Mouse (Mus musculus): ENCODE measurements around the gene Akap5. TPM values are rescaled to one million over a fixed set of nuclear protein-coding genes. Genes with fewer than 3 reads are reported as not detected.

Gene Akap5
- polyA plus RNA-seq, 1 experiment from 2014 or later: 1.1 TPM

- Histone ChIP-seq H3K9ac (no peak overlapping the region), H3K36me3 (peaks cover 57% of the 10 kb centered on the region), H3K27me3 (no peaks in the 10 kb centered on the region), H3K4me2 (no peak overlapping the region), H3K27ac (no peak overlapping the region), H3K9me3 (no peaks in the 10 kb centered on the region), H3K4me3 (no peak overlapping the region), H3K4me1 (peaks cover 6% of the 10 kb centered on the region; the same call in 1 of the 2 replicates)
- 93% methylated on average over 9 of the region's 9 CpGs for WGBS
- ATAC-seq (ENCODE audit: insufficient number of reproducible peaks, insufficient read depth, low FRiP score, low TSS enrichment, low read depth): no peak
Measured at GRCm38 (mm10) chr12:76311227-76311626, 13.5 kb upstream of the Akap5 start.

GRCm38 (mm10) chr12:76311951-76312350 lies 12.7 kb upstream of the Akap5 start:
- no peak overlapping the region for H3K4me3 ChIP-seq
- no peaks in the 10 kb centered on the region for H3K27me3 ChIP-seq
- H3K27ac ChIP-seq: no peak overlapping the region
- peaks cover 55% of the 10 kb centered on the region for H3K36me3 ChIP-seq
- no peak overlapping the region for H3K4me2 ChIP-seq
- H3K9me3 ChIP-seq: no peaks in the 10 kb centered on the region
- H3K9ac ChIP-seq: no peak overlapping the region
- H3K4me1 ChIP-seq: 0 out of 2 replicates have a peak, but pooled peaks cover under 1% of the 10 kb centered on the region
- WGBS: 92% methylated on average over 8 of the region's 8 CpGs
- ATAC-seq (ENCODE audit: insufficient number of reproducible peaks, insufficient read depth, low FRiP score, low TSS enrichment, low read depth): no peak

- no peak overlapping the region for H3K27ac ChIP-seq
- no peak for ATAC-seq (ENCODE audit: insufficient number of reproducible peaks, insufficient read depth, low FRiP score, low TSS enrichment, low read depth)
- H3K9me3 ChIP-seq: no peaks in the 10 kb centered on the region
- H3K9ac ChIP-seq: no peak overlapping the region
- H3K4me2 ChIP-seq: no peak overlapping the region
- no peaks in the 10 kb centered on the region for H3K27me3 ChIP-seq
- peaks cover 53% of the 10 kb centered on the region for H3K36me3 ChIP-seq
- no peaks in the 10 kb centered on the region for H3K4me1 ChIP-seq
- WGBS: 74% methylated on average over 9 of the region's 9 CpGs
- no peak overlapping the region for H3K4me3 ChIP-seq
Measured at GRCm38 (mm10) chr12:76318282-76319212, 6.1 kb upstream of the Akap5 start.

GRCm38 (mm10) chr12:76326437-76327220 lies 1.9 kb downstream of the Akap5 start:
- Histone ChIP-seq H3K4me1 (peaks cover 9% of the 10 kb centered on the region), H3K4me3 (no peak overlapping the region), H3K27me3 (peaks cover 10% of the 10 kb centered on the region; the same call in 1 of the 2 replicates), H3K9me3 (no peaks in the 10 kb centered on the region), H3K27ac (no peak overlapping the region), H3K9ac (no peak overlapping the region), H3K4me2 (no peak overlapping the region), H3K36me3 (0 out of 2 replicates have a peak, but pooled peaks cover 3% of the 10 kb centered on the region)
- ATAC-seq (ENCODE audit: insufficient number of reproducible peaks, insufficient read depth, low FRiP score, low TSS enrichment, low read depth): no peak
- 81% methylated on average over 23 of the region's 23 CpGs for WGBS

GRCm38 (mm10) chr12:76328567-76329354 lies 4.1 kb downstream of the Akap5 start:
- Histone ChIP-seq H3K4me1 (peaks cover 9% of the 10 kb centered on the region), H3K4me3 (no peak overlapping the region), H3K9me3 (no peaks in the 10 kb centered on the region), H3K4me2 (no peak overlapping the region), H3K27ac (no peak overlapping the region), H3K27me3 (peaks cover 10% of the 10 kb centered on the region; the same call in 1 of the 2 replicates), H3K9ac (no peak overlapping the region), H3K36me3 (0 out of 2 replicates have a peak, but pooled peaks cover 3% of the 10 kb centered on the region)
- WGBS: 89% methylated on average over 6 of the region's 6 CpGs
- ATAC-seq (ENCODE audit: insufficient number of reproducible peaks, insufficient read depth, low FRiP score, low TSS enrichment, low read depth): no peak

GRCm38 (mm10) chr12:76333688-76334087 lies 9.0 kb downstream of the Akap5 start:
- Histone ChIP-seq H3K27ac (no peak overlapping the region), H3K4me3 (no peak overlapping the region), H3K9me3 (no peaks in the 10 kb centered on the region), H3K27me3 (no peaks in the 10 kb centered on the region), H3K4me2 (no peak overlapping the region), H3K4me1 (no peaks in the 10 kb centered on the region), H3K36me3 (no peaks in the 10 kb centered on the region), H3K9ac (no peak overlapping the region)
- 91% methylated on average over 5 of the region's 5 CpGs for WGBS
- no peak for ATAC-seq (ENCODE audit: insufficient number of reproducible peaks, insufficient read depth, low FRiP score, low TSS enrichment, low read depth)

GRCm38 (mm10) chr12:76335641-76336040 lies 10.9 kb downstream of the Akap5 start:
- Histone ChIP-seq H3K4me2 (no peak overlapping the region), H3K27me3 (no peaks in the 10 kb centered on the region), H3K9me3 (no peaks in the 10 kb centered on the region), H3K36me3 (no peaks in the 10 kb centered on the region), H3K9ac (no peak overlapping the region), H3K27ac (no peak overlapping the region), H3K4me1 (no peaks in the 10 kb centered on the region), H3K4me3 (no peak overlapping the region)
- ATAC-seq (ENCODE audit: insufficient number of reproducible peaks, insufficient read depth, low FRiP score, low TSS enrichment, low read depth): no peak
- WGBS: 81% methylated on average over 5 of the region's 5 CpGs

- no peak overlapping the region for H3K9ac ChIP-seq
- H3K9me3 ChIP-seq: no peaks in the 10 kb centered on the region
- ATAC-seq (ENCODE audit: insufficient number of reproducible peaks, insufficient read depth, low FRiP score, low TSS enrichment, low read depth): no peak
- H3K36me3 ChIP-seq: no peaks in the 10 kb centered on the region
- H3K4me3 ChIP-seq: no peak overlapping the region
- no peak overlapping the region for H3K27ac ChIP-seq
- H3K27me3 ChIP-seq: no peaks in the 10 kb centered on the region
- H3K4me1 ChIP-seq: no peaks in the 10 kb centered on the region
- H3K4me2 ChIP-seq: no peak overlapping the region
- 74% methylated on average over 17 of the region's 17 CpGs for WGBS
Measured at GRCm38 (mm10) chr12:76336111-76336965, 11.6 kb downstream of the Akap5 start.

- 9% methylated on average over 4 of the region's 4 CpGs for WGBS
- Histone ChIP-seq H3K9me3 (no peaks in the 10 kb centered on the region), H3K36me3 (peaks cover 10% of the 10 kb centered on the region), H3K27ac (no peak overlapping the region), H3K4me2 (no peak overlapping the region), H3K4me3 (no peak overlapping the region), H3K9ac (no peak overlapping the region), H3K27me3 (no peaks in the 10 kb centered on the region), H3K4me1 (no peaks in the 10 kb centered on the region)
- no peak for ATAC-seq (ENCODE audit: insufficient number of reproducible peaks, insufficient read depth, low FRiP score, low TSS enrichment, low read depth)
Measured at GRCm38 (mm10) chr12:76341080-76341479, 16.4 kb downstream of the Akap5 start.

- no peaks in the 10 kb centered on the region for H3K4me1 ChIP-seq
- ATAC-seq (ENCODE audit: insufficient number of reproducible peaks, insufficient read depth, low FRiP score, low TSS enrichment, low read depth): no peak
- 65% methylated on average over 6 of the region's 6 CpGs for WGBS
- no peak overlapping the region for H3K4me3 ChIP-seq
- H3K36me3 ChIP-seq: peaks cover 32% of the 10 kb centered on the region
- H3K9ac ChIP-seq: no peak overlapping the region
- no peaks in the 10 kb centered on the region for H3K27me3 ChIP-seq
- H3K4me2 ChIP-seq: no peak overlapping the region
- H3K9me3 ChIP-seq: no peaks in the 10 kb centered on the region
- H3K27ac ChIP-seq: no peak overlapping the region
Measured at GRCm38 (mm10) chr12:76345759-76346455, 21.2 kb downstream of the Akap5 start.
